Mouse (Mus musculus) spleen, adult 2 months (tissue): ENCODE measurements around the gene Me1. TPM values are rescaled to one million over a fixed set of nuclear protein-coding genes. Genes with fewer than 3 reads are reported as not detected.

ENCODE experiments used
- DNase-seq, 2 experiments: peaks; one replicate each; pipeline versions ENCODE4 v3.0.0 to v3.0.0-alpha.2; 2012 to 2021; ENCODE audit warnings: low spot score in 2 of 2, low read depth in 1 of 2
- H3K27ac ChIP-seq: fragments of 200-500 bp; 2 replicates; pipeline ENCODE4 v1.5.1; 2012; ENCODE audit warnings: low read length, inconsistent platforms; ENCODE audit not compliant: insufficient read depth
- H3K27me3 ChIP-seq: fragments of 200-500 bp; 2 replicates; pipeline ENCODE4 v1.6.1; 2012; ENCODE audit warnings: mild to moderate bottlenecking, moderate library complexity, low read length, inconsistent platforms; ENCODE audit not compliant: control insufficient read depth, insufficient read depth
- H3K36me3 ChIP-seq: fragments of 200-500 bp; 2 replicates; pipeline ENCODE4 v1.6.1; 2012; ENCODE audit warnings: mild to moderate bottlenecking, low read length, inconsistent platforms; ENCODE audit not compliant: control insufficient read depth, insufficient read depth
- H3K4me1 ChIP-seq: fragments of 200-500 bp; 2 replicates; pipeline ENCODE4 v1.6.1; 2011; ENCODE audit warnings: inconsistent platforms; ENCODE audit not compliant: control insufficient read depth, insufficient read depth, insufficient read length
- H3K4me3 ChIP-seq: fragments of 200-500 bp; 2 replicates; pipeline ENCODE4 v1.5.1; 2011; ENCODE audit warnings: mild to moderate bottlenecking, inconsistent platforms; ENCODE audit not compliant: insufficient read depth, insufficient read length; ENCODE audit errors: extremely low read depth
- CTCF ChIP-seq: fragments of 200-500 bp; IDR thresholded peaks from 2 replicates; pipeline ENCODE4 v1.5.1; 2011; ENCODE audit warnings: mild to moderate bottlenecking, inconsistent platforms; ENCODE audit not compliant: insufficient read depth, insufficient read length, insufficient replicate concordance; ENCODE audit errors: extremely low read depth
- POLR2A ChIP-seq: fragments of 200-500 bp; IDR thresholded peaks from 2 replicates; pipeline ENCODE4 v1.6.1; 2011; ENCODE audit warnings: low read depth, low read length, inconsistent platforms
- WGBS: fragments of 180-500 bp; shearing (Covaris S2); methylation state at CpG from one replicate; pipeline ENCODE4 v1.1.7; 2018; 5-methylcytosine and 5-hydroxymethylcytosine counted together
- polyA plus RNA-seq: library from polyadenylated mRNA; depleted of rRNA; stranded (reverse); fragments of >200 nt; gene quantifications from 2 replicates; pipeline ENCODE4 v1.2.3, GENCODE M21; 2012; rRNA removed

The Me1 gene
- polyA plus RNA-seq, 1 experiment = 2.0 TPM

GRCm38 (mm10) chr9:86554641-86555040, 141.1 kb downstream of the Me1 start:
- H3K4me1 ChIP-seq = no peaks in the 10 kb centered on the region
- no peaks in the 10 kb centered on the region for H3K27me3 ChIP-seq
- H3K36me3 ChIP-seq = peaks cover 25% of the 10 kb centered on the region
- DNase-seq = no peak
- 93% methylated on average over 4 of the region's 4 CpGs for WGBS
- no peak overlapping the region for H3K27ac ChIP-seq
- no peak for TF ChIP-seq POLR2A
- no peak for TF ChIP-seq CTCF
- no peak overlapping the region for H3K4me3 ChIP-seq

GRCm38 (mm10) chr9:86553886-86554285, 141.9 kb downstream of the Me1 start:
- H3K27ac ChIP-seq = no peak overlapping the region
- TF ChIP-seq POLR2A (no peak), CTCF (no peak)
- WGBS = 96% methylated on average over 9 of the region's 9 CpGs
- H3K27me3 ChIP-seq = no peaks in the 10 kb centered on the region
- H3K4me1 ChIP-seq = no peaks in the 10 kb centered on the region
- DNase-seq = no peak
- H3K4me3 ChIP-seq = no peak overlapping the region
- H3K36me3 ChIP-seq = peaks cover 23% of the 10 kb centered on the region

- no peak for TF ChIP-seq POLR2A
- TF ChIP-seq CTCF = no peak
- H3K4me1 ChIP-seq = no peaks in the 10 kb centered on the region
- H3K27me3 ChIP-seq = no peaks in the 10 kb centered on the region
- no peak overlapping the region for H3K27ac ChIP-seq
- 96% methylated on average over 3 of the region's 3 CpGs for WGBS
- peaks cover 19% of the 10 kb centered on the region for H3K36me3 ChIP-seq
- no peak overlapping the region for H3K4me3 ChIP-seq
- DNase-seq = no peak
Observed at GRCm38 (mm10) chr9:86550717-86551116, 145.0 kb downstream of the Me1 start.

- WGBS = 94% methylated on average over 5 of the region's 5 CpGs
- TF ChIP-seq CTCF = no peak
- no peak for TF ChIP-seq POLR2A
- Histone ChIP-seq H3K4me3 (no peak overlapping the region), H3K27me3 (no peaks in the 10 kb centered on the region), H3K4me1 (no peaks in the 10 kb centered on the region), H3K27ac (no peak overlapping the region), H3K36me3 (peaks cover 19% of the 10 kb centered on the region)
- DNase-seq = no peak
Observed at GRCm38 (mm10) chr9:86549637-86550162, 146.1 kb downstream of the Me1 start.

GRCm38 (mm10) chr9:86544559-86544958, 151.2 kb downstream of the Me1 start:
- Histone ChIP-seq H3K27ac (no peak overlapping the region), H3K27me3 (no peaks in the 10 kb centered on the region), H3K4me3 (no peak overlapping the region), H3K4me1 (no peaks in the 10 kb centered on the region), H3K36me3 (peaks cover 17% of the 10 kb centered on the region)
- TF ChIP-seq POLR2A (no peak), CTCF (no peak)
- WGBS = 69% methylated on average over 1 of the region's 1 CpGs
- DNase-seq = no peak

GRCm38 (mm10) chr9:86543451-86543850, 152.3 kb downstream of the Me1 start:
- 92% methylated on average over 3 of the region's 3 CpGs for WGBS
- no peak for DNase-seq
- no peak for TF ChIP-seq CTCF
- TF ChIP-seq POLR2A = no peak
- Histone ChIP-seq H3K27me3 (no peaks in the 10 kb centered on the region), H3K4me1 (no peaks in the 10 kb centered on the region), H3K36me3 (peaks cover 17% of the 10 kb centered on the region), H3K4me3 (no peak overlapping the region), H3K27ac (no peak overlapping the region)

- no peak overlapping the region for H3K27ac ChIP-seq
- peaks cover 11% of the 10 kb centered on the region for H3K36me3 ChIP-seq
- H3K4me1 ChIP-seq = no peaks in the 10 kb centered on the region
- H3K4me3 ChIP-seq = no peak overlapping the region
- no peaks in the 10 kb centered on the region for H3K27me3 ChIP-seq
- no peak for DNase-seq
- 93% methylated on average over 5 of the region's 5 CpGs for WGBS
- TF ChIP-seq POLR2A (no peak), CTCF (no peak)
Observed at GRCm38 (mm10) chr9:86534071-86534470, 161.7 kb downstream of the Me1 start.

Other genes with a start within 250 kb of the Me1 start
- gene Ube2cbp, start 231.0 kb downstream of the Me1 start, polyA plus RNA-seq = 1.0 TPM in 2 replicates
- gene Dop1a, start 228.8 kb downstream of the Me1 start, polyA plus RNA-seq = 7.0 and 10.0 TPM in 2 replicates
- 2.2 TPM in 2 replicates for gene Pgm3, start 124.1 kb downstream of the Me1 start, polyA plus RNA-seq
- 0.96 and 1.3 TPM in 2 replicates for gene Rwdd2a, start 124.0 kb downstream of the Me1 start, polyA plus RNA-seq
- 0.06 and 0.12 TPM in 2 replicates for gene Prss35, start 47.7 kb upstream of the Me1 start, polyA plus RNA-seq
- gene Snap91, start 184.7 kb upstream of the Me1 start, polyA plus RNA-seq = 0.53 and 0.59 TPM in 2 replicates